Mouse (Mus musculus) hindbrain, embryonic 14.5 days (tissue): Measurements from ENCODE around the gene Fam160b1. TPM values are rescaled to one million over a fixed set of nuclear protein-coding genes. Genes with fewer than 3 reads are reported as not detected.

ENCODE experiments used
- ATAC-seq: fragments of 200-750 bp; cut with Nextera tagmentation; 2 replicates; pipeline ENCODE4 v1.8.0; 2017; ENCODE audit warnings: moderate number of reproducible peaks, mild to moderate bottlenecking, moderate TSS enrichment, moderate library complexity; ENCODE audit not compliant: low FRiP score
- DNase-seq: peaks from one replicate; pipeline ENCODE4 v3.0.0-alpha.2; 2015; ENCODE audit warnings: low spot score
- H3K27ac ChIP-seq: fragments of 300-500 bp; sonication (generic); 2 replicates; pipeline ENCODE4 v1.5.1; 2014; ENCODE audit warnings: mild to moderate bottlenecking, moderate library complexity
- H3K27me3 ChIP-seq: fragments of 300-500 bp; sonication (generic); 2 replicates; pipeline ENCODE4 v1.6.1; 2014; ENCODE audit warnings: mild to moderate bottlenecking, low read length, mixed read lengths; ENCODE audit not compliant: control insufficient read depth, insufficient read depth
- H3K36me3 ChIP-seq: fragments of 300-500 bp; sonication (generic); replicated peaks from 2 replicates; pipeline ENCODE4 v1.6.1; 2014; ENCODE audit not compliant: control insufficient read depth, insufficient read depth
- H3K4me1 ChIP-seq: fragments of 300-500 bp; sonication (generic); replicated peaks from 2 replicates; pipeline ENCODE4 v1.6.1; 2014; ENCODE audit warnings: antibody characterized with exemption, low read length, mixed read lengths; ENCODE audit not compliant: control insufficient read depth, insufficient read depth
- H3K4me2 ChIP-seq: fragments of 300-500 bp; sonication (generic); replicated peaks from 2 replicates; pipeline ENCODE4 v1.6.1; 2014; ENCODE audit warnings: mild to moderate bottlenecking, moderate library complexity
- H3K4me3 ChIP-seq: fragments of 300-500 bp; sonication (generic); replicated peaks from 2 replicates; pipeline ENCODE4 v1.5.1; 2014; ENCODE audit warnings: mild to moderate bottlenecking, low read length
- H3K9ac ChIP-seq: fragments of 300-500 bp; sonication (generic); 2 replicates; pipeline ENCODE4 v1.6.1; 2014
- H3K9me3 ChIP-seq: fragments of 300-500 bp; sonication (generic); 2 replicates; pipeline ENCODE4 v1.6.1; 2016; ENCODE audit warnings: low read length; ENCODE audit not compliant: control insufficient read depth
- WGBS: fragments of 180-500 bp; shearing (Covaris S2); extraction: QIAGEN DNeasy Blood & Tissue Kit; methylation state at CpG from one replicate; pipeline ENCODE4 v1.1.7; 2014; 5-methylcytosine and 5-hydroxymethylcytosine counted together
- polyA plus RNA-seq: library from polyadenylated mRNA; unstranded; fragments of >200 nt; fragmentation: Nextera tagmentation; extraction: Ambion mirVana; gene quantifications from 2 replicates; pipeline ENCODE4 v1.2.1, GENCODE M21; 2014

Gene Fam160b1
- polyA plus RNA-seq, 1 experiment from 2014 or later: 17.4 TPM

DNA sequence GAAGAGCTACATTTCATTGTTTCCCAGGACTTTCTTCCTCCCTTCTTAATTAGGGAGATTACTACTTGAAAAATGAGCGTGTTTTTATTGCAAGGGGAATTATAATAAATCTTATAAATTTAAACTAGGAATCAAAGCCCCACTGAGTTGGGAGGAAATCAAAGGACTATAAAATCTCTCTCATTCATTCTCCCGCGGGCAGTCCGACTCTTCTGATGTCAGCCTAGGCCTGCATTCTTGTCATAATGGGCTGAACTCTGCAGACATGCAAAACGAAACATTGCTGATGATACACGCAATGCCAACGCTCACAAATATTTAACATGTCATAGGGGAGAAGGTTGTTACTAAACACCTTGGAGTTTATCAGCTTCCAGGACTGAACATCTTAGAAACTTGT lies 76.6 kb downstream of the Fam160b1 start:
- WGBS: 73% methylated on average over 7 of the region's 7 CpGs

More for the DNA sequence above, 76.6 kb downstream of the Fam160b1 start:
- 0 out of 2 replicates have a peak, but pooled peaks cover 10% of the 10 kb centered on the region for H3K4me1 ChIP-seq
- H3K27ac ChIP-seq: no peak overlapping the region
- no peak overlapping the region for H3K4me3 ChIP-seq
- no peaks in the 10 kb centered on the region for H3K36me3 ChIP-seq
- H3K27me3 ChIP-seq: no peaks in the 10 kb centered on the region
- no peaks in the 10 kb centered on the region for H3K9me3 ChIP-seq
- DNase-seq (no peak), ATAC-seq (no peak)
- no peak overlapping the region for H3K4me2 ChIP-seq
- H3K9ac ChIP-seq: no peak overlapping the region

Other genes with a start within 250 kb of the Fam160b1 start
- gene Ablim1, start 45.8 kb upstream of the Fam160b1 start, polyA plus RNA-seq: 56.6 and 61.8 TPM in 2 replicates
- gene Trub1, start 92.2 kb downstream of the Fam160b1 start, polyA plus RNA-seq: 13.6 and 14.1 TPM in 2 replicates